Comparison of ENCODE assay signal across 7 mouse cellular contexts in the genomic region with DNA sequence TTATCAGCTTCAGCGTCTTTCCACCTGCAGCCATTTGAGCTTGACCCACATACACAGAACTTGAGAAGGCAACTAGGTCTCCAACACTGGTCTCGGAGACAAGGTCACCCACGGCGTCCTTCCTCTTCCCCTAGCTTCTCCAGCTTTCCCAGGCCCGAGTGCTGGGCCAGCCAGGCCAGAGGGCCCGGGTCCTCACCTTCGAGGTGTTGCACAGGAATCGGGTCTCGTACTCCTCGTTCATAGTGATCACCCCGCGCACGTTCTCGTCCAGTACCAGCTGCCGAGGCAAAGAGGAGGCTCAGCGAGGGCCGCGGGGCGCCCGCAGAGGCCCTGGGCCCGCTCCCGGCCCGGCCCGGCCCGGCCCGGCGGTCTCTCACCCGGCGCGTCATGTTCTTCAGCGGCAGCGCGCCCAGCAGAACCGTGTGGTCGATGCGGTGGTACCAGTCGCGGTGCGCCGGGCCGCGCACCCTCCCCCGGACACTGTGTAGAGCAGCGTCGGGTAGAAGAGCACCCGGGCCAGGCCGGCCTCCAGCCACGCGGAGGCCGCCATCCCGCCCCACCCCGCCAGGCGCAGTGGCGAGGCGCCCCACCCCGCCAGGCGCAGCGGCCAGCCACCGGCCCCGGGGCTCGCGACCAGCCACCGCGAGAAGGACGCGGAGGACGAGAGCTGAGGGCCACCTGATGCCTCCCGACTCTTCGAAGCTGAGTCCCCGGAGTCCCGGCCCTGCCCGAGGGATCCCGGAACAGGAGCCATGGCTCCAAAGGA. TPM values are rescaled to one million over a fixed set of nuclear protein-coding genes. Genes with fewer than 3 reads are reported as not detected.
DNase-seq lines count a peak whose midpoint lies in the region; ATAC-seq lines count a peak whose summit lies in the region.

No protein-coding gene starts in this region.

- H3K4me2 ChIP-seq in intestine, embryonic 14.5 days (ENCODE audit: low read length): peak overlapping the region; percentile 86
- peak overlapping the region; percentile 80 for H3K4me2 ChIP-seq in limb, embryonic 13.5 days (replicated peaks)
- peak overlapping the region; percentile 88 for H3K4me2 ChIP-seq in midbrain, embryonic 14.5 days (ENCODE audit: low read length)

- no peaks in the 10 kb centered on the region for H3K9me3 ChIP-seq in intestine, embryonic 14.5 days (ENCODE audit: control insufficient read depth, low read length)
- no peaks in the 10 kb centered on the region for H3K9me3 ChIP-seq in limb, embryonic 13.5 days
- H3K9me3 ChIP-seq in midbrain, embryonic 14.5 days (ENCODE audit: control insufficient read depth, low read length): no peaks in the 10 kb centered on the region

- peak overlapping the region; percentile 94 for H3K27ac ChIP-seq in intestine, embryonic 14.5 days (ENCODE audit: low read depth)
- peak overlapping the region; percentile 97 for H3K27ac ChIP-seq in limb, embryonic 13.5 days
- H3K27ac ChIP-seq in midbrain, embryonic 14.5 days (replicated peaks; ENCODE audit: low read depth, low read length): peak overlapping the region; percentile 91

- peak; percentile 87 for ATAC-seq in intestine, embryonic 14.5 days (replicated peaks; ENCODE audit: low FRiP score, low TSS enrichment, low read depth)
- peak; percentile 88 for ATAC-seq in limb, embryonic 13.5 days (ENCODE audit: low FRiP score, low read depth)
- peak; percentile 87 for ATAC-seq in midbrain, embryonic 14.5 days (ENCODE audit: low FRiP score, low TSS enrichment)

- peak overlapping the region; percentile 64 for H3K4me3 ChIP-seq in intestine, embryonic 14.5 days (ENCODE audit: low read depth, low read length)
- H3K4me3 ChIP-seq in limb, embryonic 13.5 days: peak overlapping the region; percentile 74
- peak overlapping the region; percentile 60 for H3K4me3 ChIP-seq in midbrain, embryonic 14.5 days (replicated peaks; ENCODE audit: low read depth, low read length)

- H3K4me1 ChIP-seq in intestine, embryonic 14.5 days (replicated peaks; ENCODE audit: control insufficient read depth, insufficient read depth, low read length): peaks cover 18% of the 10 kb centered on the region
- peaks cover 24% of the 10 kb centered on the region for H3K4me1 ChIP-seq in limb, embryonic 13.5 days
- H3K4me1 ChIP-seq in midbrain, embryonic 14.5 days (ENCODE audit: control insufficient read depth, insufficient read depth, low read length): peaks cover 25% of the 10 kb centered on the region

- peak overlapping the region; percentile 98 for H3K9ac ChIP-seq in intestine, embryonic 14.5 days (ENCODE audit: low read length)
- H3K9ac ChIP-seq in limb, embryonic 13.5 days: peak overlapping the region; percentile 98
- H3K9ac ChIP-seq in midbrain, embryonic 14.5 days (replicated peaks; ENCODE audit: low read length): peak overlapping the region; percentile 95

- DNase-seq in adrenal gland, adult 8-10 months: peak; percentile 53
- peak; percentile 71 for DNase-seq in embryo, embryonic 10.5 days (ENCODE audit: low spot score)
- DNase-seq in gastrocnemius, postnatal 25 days: peak; percentile 83
- peak; percentile 92 for DNase-seq in intestine, embryonic 14.5 days (ENCODE audit: low spot score)
- DNase-seq in midbrain, embryonic 14.5 days: peak; percentile 78
- DNase-seq in spleen, adult 18-20 months: peak; percentile 32 to 56

- H3K27me3 ChIP-seq in intestine, embryonic 14.5 days (replicated peaks; ENCODE audit: control insufficient read depth, insufficient read depth, low read length): no peaks in the 10 kb centered on the region
- H3K27me3 ChIP-seq in limb, embryonic 13.5 days: no peaks in the 10 kb centered on the region
- H3K27me3 ChIP-seq in midbrain, embryonic 14.5 days (ENCODE audit: control insufficient read depth, insufficient read depth, low read length): no peaks in the 10 kb centered on the region

- WGBS in intestine, embryonic 14.5 days: under 1% methylated on average over 62 of the region's 73 CpGs
- WGBS in limb, embryonic 13.5 days: under 1% methylated on average over 73 of the region's 73 CpGs
- WGBS in midbrain, embryonic 14.5 days: under 1% methylated on average over 73 of the region's 73 CpGs

- peaks cover 20% of the 10 kb centered on the region for H3K36me3 ChIP-seq in intestine, embryonic 14.5 days (ENCODE audit: control insufficient read depth, insufficient read depth, low read length)
- peaks cover 17% of the 10 kb centered on the region for H3K36me3 ChIP-seq in limb, embryonic 13.5 days
- H3K36me3 ChIP-seq in midbrain, embryonic 14.5 days (ENCODE audit: control insufficient read depth, insufficient read depth, low read length): peaks cover 16% of the 10 kb centered on the region

RNA-seq across cellular contexts. Expression of a gene that starts 12.8 kb away (rescaled TPM):
- total RNA-seq in adrenal gland, adult 8-10 months (2022): 100 to 1,000 TPM; 308 to 467 (median 370) TPM
- total RNA-seq in gastrocnemius, postnatal 25 days (2021): 100 to 1,000 TPM; 455 to 488 TPM
- 244 and 251 TPM in 2 replicates for polyA plus RNA-seq in intestine, embryonic 14.5 days (2014; fragmentation: Nextera tagmentation; extraction: Ambion mirVana)
- polyA plus RNA-seq in limb, embryonic 13.5 days (2015; fragmentation: Nextera tagmentation; extraction: Ambion mirVana): 215 and 224 TPM in 2 replicates
- 212 and 214 TPM in 2 replicates for polyA plus RNA-seq in midbrain, embryonic 14.5 days (2014; fragmentation: Nextera tagmentation; extraction: Ambion mirVana)

RNA-seq across cellular contexts. Expression of a gene that starts 12.9 kb away (rescaled TPM):
- 10 to 100 TPM; 41.4 to 48.0 (median 45.2) TPM for total RNA-seq in adrenal gland, adult 8-10 months (2022)
- total RNA-seq in gastrocnemius, postnatal 25 days (2021): 10 to 100 TPM; 12.1 to 15.4 TPM
- 26.3 and 32.4 TPM in 2 replicates for polyA plus RNA-seq in intestine, embryonic 14.5 days (2014; fragmentation: Nextera tagmentation; extraction: Ambion mirVana)
- polyA plus RNA-seq in limb, embryonic 13.5 days (2015; fragmentation: Nextera tagmentation; extraction: Ambion mirVana): 46.0 and 49.2 TPM in 2 replicates
- 48.6 and 55.2 TPM in 2 replicates for polyA plus RNA-seq in midbrain, embryonic 14.5 days (2014; fragmentation: Nextera tagmentation; extraction: Ambion mirVana)

RNA-seq across cellular contexts. Expression of a gene that starts 22.8 kb away (rescaled TPM):
- total RNA-seq in adrenal gland, adult 8-10 months (2022): 100 to 1,000 TPM in 1 of 4 experiments, 10 to 100 TPM in 3; 74.4 to 102 (median 89.7) TPM
- 10 to 100 TPM; 39.5 to 54.5 TPM for total RNA-seq in gastrocnemius, postnatal 25 days (2021)
- 70.6 and 73.7 TPM in 2 replicates for polyA plus RNA-seq in intestine, embryonic 14.5 days (2014; fragmentation: Nextera tagmentation; extraction: Ambion mirVana)
- polyA plus RNA-seq in limb, embryonic 13.5 days (2015; fragmentation: Nextera tagmentation; extraction: Ambion mirVana): 80.3 and 89.7 TPM in 2 replicates
- polyA plus RNA-seq in midbrain, embryonic 14.5 days (2014; fragmentation: Nextera tagmentation; extraction: Ambion mirVana): 83.9 and 95.3 TPM in 2 replicates

RNA-seq across cellular contexts. Expression of a gene that starts 31.8 kb away (rescaled TPM):
- total RNA-seq in adrenal gland, adult 8-10 months (2022): 1 to 10 TPM; 1.6 to 3.5 (median 2.8) TPM
- 1 to 10 TPM; 3.2 to 4.3 TPM for total RNA-seq in gastrocnemius, postnatal 25 days (2021)
- polyA plus RNA-seq in intestine, embryonic 14.5 days (2014; fragmentation: Nextera tagmentation; extraction: Ambion mirVana): 9.6 and 11.3 TPM in 2 replicates
- polyA plus RNA-seq in limb, embryonic 13.5 days (2015; fragmentation: Nextera tagmentation; extraction: Ambion mirVana): 26.8 and 27.0 TPM in 2 replicates
- 95.3 and 152 TPM in 2 replicates for polyA plus RNA-seq in midbrain, embryonic 14.5 days (2014; fragmentation: Nextera tagmentation; extraction: Ambion mirVana)

Comparison
In these comparisons a context has a peak if more than half of its experiments do, and no peak if none do; other contexts are left out.
1. Peak in every context shown above with its lines: DNase-seq, ATAC-seq, H3K4me3 ChIP-seq and H3K27ac ChIP-seq.